Mouse (Mus musculus) forebrain, postnatal 0 days (tissue): ENCODE results near the gene Prkg2. TPM values are rescaled to one million over a fixed set of nuclear protein-coding genes. Genes with fewer than 3 reads are reported as not detected.

Experiments used
- ATAC-seq: fragments of 200-750 bp; cut with Nextera tagmentation; 2 replicates; pipeline ENCODE4 v1.8.0; 2017; ENCODE audit warnings: mild to moderate bottlenecking, moderate library complexity
- DNase-seq: peaks from one replicate; pipeline ENCODE4 v3.0.0-alpha.2; 2015
- H3K27ac ChIP-seq: fragments of 300-500 bp; sonication (generic); 2 replicates; pipeline ENCODE4 v1.5.1; 2014; ENCODE audit warnings: low read depth, mild to moderate bottlenecking, antibody characterized with exemption, low read length, moderate library complexity, mixed read lengths
- H3K27me3 ChIP-seq: fragments of 300-500 bp; sonication (generic); 2 replicates; pipeline ENCODE4 v1.6.1; 2014; ENCODE audit warnings: mild to moderate bottlenecking, low read length, mixed read lengths; ENCODE audit not compliant: insufficient read depth
- H3K36me3 ChIP-seq: fragments of 300-500 bp; sonication (generic); 2 replicates; pipeline ENCODE4 v1.6.1; 2014; ENCODE audit warnings: mild to moderate bottlenecking, moderate library complexity; ENCODE audit not compliant: insufficient read depth
- H3K4me1 ChIP-seq: fragments of 300-500 bp; sonication (generic); 2 replicates; pipeline ENCODE4 v1.6.1; 2014; ENCODE audit warnings: antibody characterized with exemption; ENCODE audit not compliant: insufficient read depth
- H3K4me2 ChIP-seq: fragments of 300-500 bp; sonication (generic); 2 replicates; pipeline ENCODE4 v1.6.1; 2014; ENCODE audit warnings: low read depth, mild to moderate bottlenecking, moderate library complexity
- H3K4me3 ChIP-seq: fragments of 300-500 bp; sonication (generic); 2 replicates; pipeline ENCODE4 v1.5.1; 2014; ENCODE audit warnings: low read depth, low read length, mixed read lengths
- H3K9ac ChIP-seq: fragments of 300-500 bp; sonication (generic); 2 replicates; pipeline ENCODE4 v1.6.1; 2014; ENCODE audit warnings: mild to moderate bottlenecking
- H3K9me3 ChIP-seq: fragments of 300-500 bp; sonication (generic); 2 replicates; pipeline ENCODE4 v1.6.1; 2016; ENCODE audit warnings: low read length
- CTCF ChIP-seq: sonication (generic); IDR thresholded peaks from 2 replicates; pipeline ENCODE4 v1.5.1; 2016; ENCODE audit warnings: antibody characterized with exemption, control low read depth, low read depth
- WGBS: fragments of 180-500 bp; shearing (Covaris S2); extraction: QIAGEN DNeasy Blood & Tissue Kit; methylation state at CpG from one replicate; pipeline ENCODE4 v1.1.7; 2014; 5-methylcytosine and 5-hydroxymethylcytosine counted together
- polyA plus RNA-seq: library from polyadenylated mRNA; unstranded; fragments of >200 nt; fragmentation: Nextera tagmentation; extraction: Ambion mirVana; gene quantifications from 2 replicates; pipeline ENCODE4 v1.2.1, GENCODE M21; 2015
- total RNA-seq: library from RNA; depleted of rRNA; stranded (reverse); fragments of >200 nt; gene quantifications from 2 replicates; pipeline ENCODE4 v1.2.3, GENCODE M21; 2014

Prkg2 gene
- total and polyA plus RNA-seq, 2 experiments from 2014 or later: 1.4 to 3.5 TPM

DNA sequence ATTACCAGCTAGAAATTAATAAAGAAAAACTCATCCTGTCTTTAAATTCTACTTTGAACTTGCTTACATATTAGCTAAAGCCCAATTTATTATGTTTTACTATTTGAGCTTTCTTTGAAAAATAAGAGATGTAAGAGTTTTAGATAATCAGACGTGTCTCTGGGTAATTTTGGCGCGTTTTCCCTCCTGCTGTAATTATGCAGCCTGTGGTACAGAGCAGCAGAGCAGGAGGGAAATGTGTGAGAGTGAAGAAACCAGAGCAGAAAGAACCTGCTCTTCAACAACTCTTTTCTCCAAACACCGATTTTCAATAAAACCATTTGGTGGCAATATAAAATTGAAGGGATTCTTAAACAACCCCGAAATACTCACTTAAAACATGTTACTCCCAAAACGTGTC lies 58.8 kb downstream of the Prkg2 start:
- TF ChIP-seq CTCF: no peak
- DNase-seq (no peak), ATAC-seq (no peak)
- Histone ChIP-seq H3K27ac (no peak overlapping the region), H3K9me3 (no peaks in the 10 kb centered on the region), H3K4me3 (no peak overlapping the region), H3K4me2 (no peak overlapping the region), H3K4me1 (no peaks in the 10 kb centered on the region), H3K9ac (no peak overlapping the region), H3K27me3 (no peaks in the 10 kb centered on the region), H3K36me3 (no peaks in the 10 kb centered on the region)
- 40% methylated on average over 6 of the region's 6 CpGs for WGBS

- H3K4me2 ChIP-seq: peak overlapping the region; percentile 24; the same call in 1 of the 2 replicates
Measured at GRCm38 (mm10) chr5:98975877-98976672, 61.1 kb downstream of the Prkg2 start.

GRCm38 (mm10) chr5:98966679-98967078 lies 70.5 kb downstream of the Prkg2 start:
- H3K36me3 ChIP-seq: no peaks in the 10 kb centered on the region
- DNase-seq: no peak
- no peaks in the 10 kb centered on the region for H3K4me1 ChIP-seq
- no peaks in the 10 kb centered on the region for H3K9me3 ChIP-seq
- no peaks in the 10 kb centered on the region for H3K27me3 ChIP-seq
- WGBS: 87% methylated on average over 9 of the region's 9 CpGs
- no peak overlapping the region for H3K9ac ChIP-seq
- no peak for TF ChIP-seq CTCF
- H3K4me3 ChIP-seq: no peak overlapping the region
- H3K4me2 ChIP-seq: no peak overlapping the region
- H3K27ac ChIP-seq: no peak overlapping the region
- no peak for ATAC-seq

More at GRCm38 (mm10) chr5:98975877-98976672, 61.1 kb downstream of the Prkg2 start:
- H3K4me3 ChIP-seq: no peak overlapping the region
- no peaks in the 10 kb centered on the region for H3K36me3 ChIP-seq
- H3K4me1 ChIP-seq: no peaks in the 10 kb centered on the region
- H3K27me3 ChIP-seq: no peaks in the 10 kb centered on the region
- ATAC-seq: peak; percentile 89
- H3K9me3 ChIP-seq: no peaks in the 10 kb centered on the region
- WGBS: 18% methylated on average over 10 of the region's 10 CpGs
- peak; percentile 84 for DNase-seq
- no peak overlapping the region for H3K9ac ChIP-seq
- TF ChIP-seq CTCF: no peak
- H3K27ac ChIP-seq: no peak overlapping the region

GRCm38 (mm10) chr5:98965139-98965538 lies 72.0 kb downstream of the Prkg2 start:
- no peak for TF ChIP-seq CTCF
- H3K27ac ChIP-seq: no peak overlapping the region
- DNase-seq (no peak), ATAC-seq (no peak)
- no peaks in the 10 kb centered on the region for H3K36me3 ChIP-seq
- no peak overlapping the region for H3K4me3 ChIP-seq
- H3K4me2 ChIP-seq: no peak overlapping the region
- no peaks in the 10 kb centered on the region for H3K27me3 ChIP-seq
- 9% methylated on average over 4 of the region's 4 CpGs for WGBS
- H3K9me3 ChIP-seq: no peaks in the 10 kb centered on the region
- H3K9ac ChIP-seq: no peak overlapping the region
- no peaks in the 10 kb centered on the region for H3K4me1 ChIP-seq

DNA sequence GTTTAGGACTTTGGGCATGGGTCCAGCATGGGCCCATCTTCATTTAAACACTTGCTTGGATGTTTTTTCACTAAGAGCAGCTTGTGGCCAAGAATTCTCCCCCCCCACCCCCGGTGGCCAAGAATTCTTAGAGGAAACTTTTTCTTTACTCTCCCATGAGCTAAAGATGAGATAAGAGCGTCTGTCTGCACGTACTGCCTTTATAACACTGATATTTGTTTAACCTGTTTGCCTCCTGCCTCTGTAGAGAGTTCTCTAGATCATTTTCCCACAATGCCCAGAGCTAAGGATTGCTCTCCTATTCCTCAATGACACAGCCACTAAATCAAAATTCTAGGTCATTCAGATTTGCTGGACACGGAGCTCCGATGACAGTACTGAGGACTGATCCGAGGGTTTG lies 72.8 kb downstream of the Prkg2 start:
- no peak for TF ChIP-seq CTCF
- 69% methylated on average over 6 of the region's 6 CpGs for WGBS
- no peaks in the 10 kb centered on the region for H3K4me1 ChIP-seq

GRCm38 (mm10) chr5:98962472-98962871 lies 74.7 kb downstream of the Prkg2 start:
- Histone ChIP-seq H3K27ac (no peak overlapping the region), H3K27me3 (no peaks in the 10 kb centered on the region), H3K4me1 (no peaks in the 10 kb centered on the region), H3K4me3 (no peak overlapping the region), H3K36me3 (no peaks in the 10 kb centered on the region), H3K9me3 (no peaks in the 10 kb centered on the region), H3K9ac (no peak overlapping the region), H3K4me2 (no peak overlapping the region)
- ATAC-seq (no peak), DNase-seq (no peak)
- no peak for TF ChIP-seq CTCF
- 54% methylated on average over 2 of the region's 2 CpGs for WGBS

More for the DNA sequence above, 72.8 kb downstream of the Prkg2 start:
- Histone ChIP-seq H3K4me2 (no peak overlapping the region), H3K4me3 (no peak overlapping the region), H3K36me3 (no peaks in the 10 kb centered on the region), H3K27ac (no peak overlapping the region), H3K27me3 (no peaks in the 10 kb centered on the region), H3K9me3 (no peaks in the 10 kb centered on the region), H3K9ac (no peak overlapping the region)
- ATAC-seq (no peak), DNase-seq (no peak)

- no peak for TF ChIP-seq CTCF
- no peaks in the 10 kb centered on the region for H3K4me1 ChIP-seq
- H3K36me3 ChIP-seq: no peaks in the 10 kb centered on the region
- no peaks in the 10 kb centered on the region for H3K9me3 ChIP-seq
- H3K4me3 ChIP-seq: no peak overlapping the region
- DNase-seq (no peak), ATAC-seq (no peak)
- 24% methylated on average over 3 of the region's 3 CpGs for WGBS
- no peak overlapping the region for H3K27ac ChIP-seq
- H3K9ac ChIP-seq: no peak overlapping the region
- no peaks in the 10 kb centered on the region for H3K27me3 ChIP-seq
- H3K4me2 ChIP-seq: no peak overlapping the region
Measured at GRCm38 (mm10) chr5:98955576-98955975, 81.6 kb downstream of the Prkg2 start.
